Mouse (Mus musculus) stomach, postnatal 0 days (tissue): Measurements from ENCODE around the gene Gpr179. TPM values are rescaled to one million over a fixed set of nuclear protein-coding genes. Genes with fewer than 3 reads are reported as not detected.
"Not testable (repeated sequence)": the region's sequence is repeated elsewhere in the genome, so short reads cannot be mapped to it uniquely, and the experiment has no call there.

Source experiments
- ATAC-seq: fragments of 200-750 bp; cut with Nextera tagmentation; 2 replicates; pipeline ENCODE4 v1.8.0; 2017; ENCODE audit not compliant: low FRiP score, low TSS enrichment
- DNase-seq: peaks from one replicate; pipeline ENCODE4 v3.0.0-alpha.2; 2016; ENCODE audit warnings: low spot score
- H3K27ac ChIP-seq: fragments of 300-500 bp; sonication (generic); replicated peaks from 2 replicates; pipeline ENCODE4 v1.5.1; 2014; ENCODE audit warnings: mild to moderate bottlenecking, control low read depth
- H3K27me3 ChIP-seq: fragments of 300-500 bp; sonication (generic); 2 replicates; pipeline ENCODE4 v1.6.1; 2014; ENCODE audit warnings: low read length; ENCODE audit not compliant: control insufficient read depth, insufficient read depth
- H3K36me3 ChIP-seq: fragments of 300-500 bp; sonication (generic); 2 replicates; pipeline ENCODE4 v1.6.1; 2014; ENCODE audit warnings: low read length, mixed read lengths; ENCODE audit not compliant: control insufficient read depth, insufficient read depth
- H3K4me1 ChIP-seq: fragments of 300-500 bp; sonication (generic); replicated peaks from 2 replicates; pipeline ENCODE4 v1.6.1; 2014; ENCODE audit warnings: antibody characterized with exemption; ENCODE audit not compliant: control insufficient read depth, insufficient read depth
- H3K4me2 ChIP-seq: fragments of 300-500 bp; sonication (generic); replicated peaks from 2 replicates; pipeline ENCODE4 v1.6.1; 2014; ENCODE audit warnings: low read depth, mild to moderate bottlenecking, control low read depth, moderate library complexity
- H3K4me3 ChIP-seq: fragments of 300-500 bp; sonication (generic); 2 replicates; pipeline ENCODE4 v1.5.1; 2014; ENCODE audit warnings: low read depth, low read length, control low read depth
- H3K9ac ChIP-seq: fragments of 300-500 bp; sonication (generic); 2 replicates; pipeline ENCODE4 v1.6.1; 2014; ENCODE audit warnings: mild to moderate bottlenecking, low read length, control low read depth, mixed read lengths
- H3K9me3 ChIP-seq: fragments of 300-500 bp; sonication (generic); 2 replicates; pipeline ENCODE4 v1.6.1; 2016; ENCODE audit warnings: low read length; ENCODE audit not compliant: control insufficient read depth
- CTCF ChIP-seq: IDR thresholded peaks from 2 replicates; pipeline ENCODE4 v1.5.1; 2016; ENCODE audit warnings: antibody characterized with exemption, low read depth, mild to moderate bottlenecking, moderate library complexity
- EP300 ChIP-seq: optimal IDR thresholded peaks from 2 replicates; pipeline ENCODE3; 2016; ENCODE audit warnings: antibody characterized with exemption
- WGBS: fragments of 180-500 bp; shearing (Covaris S2); extraction: QIAGEN DNeasy Blood & Tissue Kit; methylation state at CpG from one replicate; pipeline ENCODE4 v1.1.7; 2014; 5-methylcytosine and 5-hydroxymethylcytosine counted together
- polyA plus RNA-seq: library from polyadenylated mRNA; unstranded; fragments of >200 nt; fragmentation: Nextera tagmentation; extraction: Ambion mirVana; gene quantifications from 2 replicates; pipeline ENCODE4 v1.2.1, GENCODE M21; 2015

Gene Gpr179
- polyA plus RNA-seq, 1 experiment from 2014 or later = 0.23 TPM

GRCm38 (mm10) chr11:97314110-97314509 is 37.8 kb downstream of the Gpr179 start:
- H3K4me1 ChIP-seq = no peaks in the 10 kb centered on the region
- no peak for DNase-seq
- no peak overlapping the region for H3K4me3 ChIP-seq
- H3K4me2 ChIP-seq = no peak overlapping the region
- no peak overlapping the region for H3K9ac ChIP-seq
- 91% methylated on average over 3 of the region's 3 CpGs for WGBS
- no peaks in the 10 kb centered on the region for H3K27me3 ChIP-seq
- H3K9me3 ChIP-seq = no peaks in the 10 kb centered on the region
- H3K27ac ChIP-seq = no peak overlapping the region
- H3K36me3 ChIP-seq = no peaks in the 10 kb centered on the region
- no peak for TF ChIP-seq EP300
- TF ChIP-seq CTCF = peak; percentile 57
- ATAC-seq = no peak

DNA sequence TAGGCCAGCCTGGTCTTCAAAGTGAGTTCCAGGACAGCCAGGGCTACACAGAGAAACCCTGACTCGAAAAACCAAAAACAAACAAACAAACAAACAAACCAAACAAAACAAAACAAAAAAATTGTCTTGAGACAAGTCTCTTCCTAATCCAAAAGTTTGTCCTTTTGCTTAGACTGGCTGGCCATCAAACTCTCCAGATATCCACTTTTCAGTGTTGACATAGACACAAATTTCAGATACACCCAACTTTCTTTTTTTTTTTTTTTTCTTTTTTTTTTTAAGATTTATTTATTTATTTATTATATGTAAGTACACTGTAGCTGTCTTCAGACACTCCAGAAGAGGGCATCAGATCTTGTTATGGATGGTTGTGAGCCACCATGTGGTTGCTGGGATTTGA is 39.0 kb downstream of the Gpr179 start:
- 73% methylated on average over 1 of the region's 1 CpGs for WGBS
- not testable (repeated sequence) for H3K4me3 ChIP-seq, H3K4me2 ChIP-seq, H3K36me3 ChIP-seq, H3K4me1 ChIP-seq, H3K27me3 ChIP-seq, DNase-seq, H3K9me3 ChIP-seq, H3K9ac ChIP-seq, H3K27ac ChIP-seq, ATAC-seq

GRCm38 (mm10) chr11:97310895-97311631 is 40.8 kb downstream of the Gpr179 start:
- 5% methylated on average over 18 of the region's 18 CpGs for WGBS
- Histone ChIP-seq H3K4me2 (peak overlapping the region; percentile 53), H3K27me3 (no peaks in the 10 kb centered on the region), H3K36me3 (no peaks in the 10 kb centered on the region), H3K27ac (peak overlapping the region; percentile 91), H3K4me1 (no peaks in the 10 kb centered on the region), H3K4me3 (peak overlapping the region; percentile 40), H3K9me3 (no peaks in the 10 kb centered on the region), H3K9ac (peak overlapping the region; percentile 54)
- TF ChIP-seq EP300 (no peak), CTCF (peak; percentile 62)
- DNase-seq (peak; percentile 41), ATAC-seq (no peak)

DNA sequence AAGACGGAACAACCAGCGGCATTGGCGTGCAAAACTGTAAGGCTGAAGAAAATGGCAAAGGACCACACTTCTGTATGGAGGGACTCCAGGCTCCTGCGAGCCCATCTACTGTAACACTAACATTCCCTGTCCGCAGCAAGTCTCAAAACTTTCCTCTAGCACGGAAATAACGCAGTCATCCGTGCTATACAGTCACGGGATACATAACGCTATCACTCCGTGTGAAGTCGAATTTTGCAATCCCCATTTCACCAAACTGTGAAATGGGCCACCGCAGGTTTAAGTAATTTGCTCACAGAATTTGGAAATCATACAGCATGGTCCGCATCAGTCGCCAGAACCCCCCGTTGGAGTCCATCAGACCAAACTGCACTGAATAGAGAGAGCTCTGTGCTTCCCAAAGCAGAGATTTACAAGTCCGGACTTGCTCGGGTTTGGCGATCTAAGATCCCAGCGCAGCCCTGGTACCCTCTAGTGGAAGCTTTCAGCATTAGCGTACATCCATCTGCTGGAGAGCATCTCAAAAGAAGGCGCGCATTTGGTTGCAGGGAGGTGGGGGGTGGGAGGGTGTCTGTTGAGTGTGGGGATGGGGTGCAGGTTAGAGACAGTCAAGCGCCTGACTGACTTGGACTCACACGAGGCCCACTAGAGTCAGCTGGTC is 41.8 kb downstream of the Gpr179 start:
- Histone ChIP-seq H3K9me3 (no peaks in the 10 kb centered on the region), H3K27ac (peak overlapping the region; percentile 91), H3K4me3 (peak overlapping the region; percentile 40), H3K36me3 (no peaks in the 10 kb centered on the region), H3K9ac (peak overlapping the region; percentile 56), H3K4me2 (peak overlapping the region; percentile 53), H3K4me1 (no peaks in the 10 kb centered on the region), H3K27me3 (no peaks in the 10 kb centered on the region)
- WGBS = 1% methylated on average over 25 of the region's 25 CpGs
- ATAC-seq (peak; percentile 76), DNase-seq (peak; percentile 81)
- peak; percentile 91 for TF ChIP-seq CTCF
- TF ChIP-seq EP300 = no peak

DNA sequence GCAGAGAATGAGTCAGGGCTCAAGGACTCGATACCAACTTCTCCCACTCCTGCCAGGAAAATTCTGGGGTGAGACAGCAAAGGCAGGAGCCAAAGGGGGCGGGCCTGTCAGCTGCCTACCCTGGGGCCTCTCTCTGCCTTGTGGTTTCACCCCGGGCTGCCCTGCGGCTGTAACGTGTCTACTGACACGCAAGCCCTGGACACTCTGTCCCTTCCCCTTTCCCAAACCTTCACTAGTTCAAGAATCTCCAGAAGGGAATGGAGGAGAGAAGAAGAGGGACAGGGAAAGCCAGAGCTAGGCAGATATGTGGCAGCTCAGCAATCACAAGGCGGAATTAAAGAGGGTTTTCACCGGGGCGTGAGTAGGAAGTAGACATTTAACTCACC is 42.4 kb downstream of the Gpr179 start:
- H3K9ac ChIP-seq = peak overlapping the region; percentile 56
- peak; percentile 89 for DNase-seq
- no peaks in the 10 kb centered on the region for H3K4me1 ChIP-seq
- peak overlapping the region; percentile 91 for H3K27ac ChIP-seq
- H3K4me3 ChIP-seq = peak overlapping the region; percentile 40
- WGBS = 1% methylated on average over 9 of the region's 9 CpGs
- H3K4me2 ChIP-seq = peak overlapping the region; percentile 53
- ATAC-seq = peak; percentile 87
- H3K27me3 ChIP-seq = no peaks in the 10 kb centered on the region
- no peaks in the 10 kb centered on the region for H3K36me3 ChIP-seq
- no peaks in the 10 kb centered on the region for H3K9me3 ChIP-seq
- TF ChIP-seq EP300 (no peak), CTCF (no peak)
